Mouse (Mus musculus): ENCODE measurements around the gene Sobp. TPM values are rescaled to one million over a fixed set of nuclear protein-coding genes. Genes with fewer than 3 reads are reported as not detected.

Gene Sobp
- 10 to 100 TPM; 83.3 to 83.8 TPM for total RNA-seq (2021)
- long read RNA-seq, experiment 1, full-length matches to known transcripts, result 1 of 21 reads
- long read RNA-seq, experiment 1, partial matches to known transcripts, result 8 of 21 reads
- long read RNA-seq, experiment 1, other reads (novel, unspliced or antisense), result 12 of 21 reads
- long read RNA-seq, experiment 2, partial matches to known transcripts, result 9 of 21 reads
- long read RNA-seq, experiment 2, other reads (novel, unspliced or antisense), result 12 of 21 reads

- Histone ChIP-seq H3K4me3 (peak within 1 kb of the TSS; percentile 91), H3K27ac (peak within 1 kb of the TSS; percentile 95)
- peak; percentile 78 to 80 for DNase-seq (ENCODE audit: low spot score in 2 of 2)
- no peak for TF ChIP-seq CTCF (conservative IDR thresholded peaks at IDR 0.05)
Observed at GRCm38 (mm10) chr10:43174326-43175155, at the start of gene Sobp, which contains the start of gene 9030612E09Rik. Gene Sobp (minus strand): TSS chr10:43174530. Gene 9030612E09Rik (plus strand): TSS chr10:43174704.

- no peak for DNase-seq (ENCODE audit: low spot score in 2 of 2)
- H3K27ac ChIP-seq, result no peak overlapping the region
- H3K4me3 ChIP-seq, result no peak overlapping the region
- no peak for TF ChIP-seq CTCF (conservative IDR thresholded peaks at IDR 0.05)
Observed at GRCm38 (mm10) chr10:43223391-43223790, 49.1 kb upstream of the Sobp start.

GRCm38 (mm10) chr10:43221659-43222058 is 47.3 kb upstream of the Sobp start:
- no peak; the same call in 1 of the 2 replicates for TF ChIP-seq CTCF (conservative IDR thresholded peaks at IDR 0.05)
- H3K4me3 ChIP-seq, result peak overlapping the region; percentile 86
- DNase-seq (ENCODE audit: low spot score in 2 of 2), result no peak
- H3K27ac ChIP-seq, result peak overlapping the region; percentile 98

- Histone ChIP-seq H3K27ac (peak within 1 kb of the TSS; percentile 98), H3K4me3 (peak within 1 kb of the TSS; percentile 86)
- TF ChIP-seq CTCF (conservative IDR thresholded peaks at IDR 0.05), result peak; percentile 37; the same call in 1 of the 2 replicates
- peak; percentile 92 to 95 for DNase-seq (ENCODE audit: low spot score in 2 of 2)
Observed at GRCm38 (mm10) chr10:43220910-43221625, 46.7 kb upstream of the Sobp start, which contains the start of gene Pdss2. Gene Pdss2 (plus strand): TSS chr10:43221486.

DNA sequence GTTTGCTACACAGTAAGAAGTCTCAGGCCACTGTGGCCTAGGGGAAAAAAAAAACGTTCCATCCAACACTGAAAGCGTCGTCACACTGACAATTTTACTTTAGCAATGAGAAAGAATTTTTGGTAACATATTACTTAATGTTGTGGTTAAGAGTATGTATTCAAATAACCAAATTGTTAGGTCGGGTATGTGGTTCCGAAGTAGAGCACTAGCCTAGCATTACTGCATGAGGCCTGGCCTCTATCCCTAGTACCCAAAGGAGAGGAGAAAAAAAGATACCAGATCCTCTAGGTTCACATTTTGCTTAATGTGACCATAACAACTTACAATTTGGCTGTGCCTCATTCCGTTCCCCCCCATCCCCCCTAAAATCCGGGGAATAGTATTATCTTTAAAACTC is 46.1 kb upstream of the Sobp start:
- Histone ChIP-seq H3K27ac (peak overlapping the region; percentile 98), H3K4me3 (peak overlapping the region; percentile 86)
- TF ChIP-seq CTCF (conservative IDR thresholded peaks at IDR 0.05), result no peak
- DNase-seq (ENCODE audit: low spot score in 2 of 2), result no peak

DNA sequence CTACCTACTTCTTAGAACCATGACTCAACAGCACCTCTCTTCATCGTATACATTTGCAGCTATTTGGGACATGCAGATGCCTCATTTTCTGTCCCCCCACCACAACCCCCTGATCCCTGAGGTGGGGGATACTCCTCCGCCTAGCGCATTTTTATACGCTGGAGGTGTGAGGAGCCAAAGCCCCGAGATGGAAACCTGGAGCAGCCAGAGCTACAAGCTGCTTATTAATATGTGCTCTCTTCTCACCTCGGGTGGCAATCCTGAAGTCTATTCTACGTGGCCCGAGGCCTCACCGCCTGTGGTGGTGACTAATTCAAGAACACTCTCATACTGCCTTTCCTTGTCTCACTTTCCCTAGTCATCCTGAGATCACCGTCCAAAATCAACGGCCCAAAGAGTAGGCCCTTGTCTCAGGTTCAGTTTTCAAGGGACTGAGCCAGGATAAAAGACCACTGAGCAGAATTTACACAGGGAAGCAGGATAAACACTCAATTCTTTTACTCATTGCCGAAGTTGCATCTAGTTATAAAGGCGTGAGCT is 43.1 kb upstream of the Sobp start:
- Histone ChIP-seq H3K27ac (no peak overlapping the region), H3K4me3 (no peak overlapping the region)
- TF ChIP-seq CTCF (conservative IDR thresholded peaks at IDR 0.05), result no peak
- DNase-seq (ENCODE audit: low spot score in 2 of 2), result no peak

DNA sequence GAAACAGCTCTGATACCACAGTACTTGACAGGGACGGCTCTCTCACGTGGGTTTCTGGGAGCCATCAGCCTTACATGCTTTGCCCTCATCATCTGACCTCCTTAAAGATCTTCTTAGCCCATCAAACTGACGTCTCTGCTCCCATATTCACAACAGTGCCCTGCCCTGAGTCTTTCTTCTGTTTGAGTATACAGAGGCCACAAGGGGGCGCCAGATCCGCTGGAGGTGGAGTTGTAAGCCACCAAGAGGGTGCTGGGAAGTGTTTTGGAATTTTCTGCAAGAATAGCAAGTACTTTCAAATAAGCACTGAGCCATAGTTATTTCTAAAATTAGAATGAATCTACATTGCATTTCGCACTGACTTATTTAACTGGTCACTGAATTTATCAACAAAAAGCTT is 37.5 kb upstream of the Sobp start:
- TF ChIP-seq CTCF (conservative IDR thresholded peaks at IDR 0.05), result peak; percentile 72
- DNase-seq (ENCODE audit: low spot score in 2 of 2), result peak in 1 of 2 experiments; percentile 17
- no peak overlapping the region for H3K4me3 ChIP-seq
- no peak overlapping the region for H3K27ac ChIP-seq

DNA sequence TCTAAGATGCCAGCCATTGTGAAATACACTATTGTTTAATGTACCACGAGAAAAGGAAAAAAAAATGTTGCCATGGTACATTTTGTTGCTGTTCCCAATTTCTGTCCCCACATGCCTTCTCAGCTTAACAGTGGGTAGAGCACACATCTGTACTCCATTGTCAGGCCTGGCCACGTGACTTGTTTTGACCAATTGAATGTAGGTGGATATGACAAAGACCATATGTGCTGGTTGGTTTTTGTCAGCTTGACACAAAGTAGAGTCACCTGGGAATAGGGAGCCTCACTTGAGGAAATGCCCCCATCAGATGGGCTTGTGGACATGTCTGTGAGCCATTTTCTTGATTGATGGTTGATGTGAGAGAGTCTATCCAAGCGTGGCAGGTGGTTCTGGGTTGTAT is 29.5 kb upstream of the Sobp start:
- H3K27ac ChIP-seq, result no peak overlapping the region
- H3K4me3 ChIP-seq, result no peak overlapping the region
- DNase-seq (ENCODE audit: low spot score in 2 of 2), result no peak
- no peak for TF ChIP-seq CTCF (conservative IDR thresholded peaks at IDR 0.05)

- DNase-seq (ENCODE audit: low spot score in 2 of 2), result no peak
- no peak overlapping the region for H3K4me3 ChIP-seq
- no peak for TF ChIP-seq CTCF (conservative IDR thresholded peaks at IDR 0.05)
- no peak overlapping the region for H3K27ac ChIP-seq
Observed at GRCm38 (mm10) chr10:43200206-43200605, 25.9 kb upstream of the Sobp start.

- Histone ChIP-seq H3K27ac (no peak overlapping the region), H3K4me3 (no peak overlapping the region)
- TF ChIP-seq CTCF (conservative IDR thresholded peaks at IDR 0.05), result no peak
- no peak for DNase-seq (ENCODE audit: low spot score in 2 of 2)
Observed at GRCm38 (mm10) chr10:43180313-43180912, 6.1 kb upstream of the Sobp start.

DNA sequence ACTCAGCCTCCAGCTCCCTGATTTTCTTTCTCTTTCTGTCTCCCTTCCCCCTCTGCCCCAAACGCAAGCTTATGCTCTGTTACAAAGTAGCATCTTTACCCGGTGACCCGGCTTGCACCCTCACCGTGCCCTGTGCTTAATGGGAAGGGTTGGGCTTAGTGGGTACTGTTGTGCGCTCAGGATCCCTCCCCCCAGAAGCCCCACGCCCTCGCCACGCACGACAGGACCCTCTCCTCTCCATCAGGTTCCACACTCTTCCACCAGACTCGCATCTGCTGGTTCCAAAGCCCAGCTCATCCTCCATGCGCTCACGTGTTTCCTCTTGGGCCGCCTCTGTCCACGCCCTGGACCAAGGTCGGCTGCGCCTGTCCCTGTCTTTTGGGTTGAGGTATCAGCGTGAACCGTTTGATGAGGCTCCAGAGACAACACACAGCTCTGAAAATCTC is 849 bp upstream of the Sobp start:
- TF ChIP-seq CTCF (conservative IDR thresholded peaks at IDR 0.05), result no peak
- Histone ChIP-seq H3K4me3 (peak overlapping the region; percentile 91), H3K27ac (peak overlapping the region; percentile 95)
- DNase-seq (ENCODE audit: low spot score in 2 of 2), result no peak

DNA sequence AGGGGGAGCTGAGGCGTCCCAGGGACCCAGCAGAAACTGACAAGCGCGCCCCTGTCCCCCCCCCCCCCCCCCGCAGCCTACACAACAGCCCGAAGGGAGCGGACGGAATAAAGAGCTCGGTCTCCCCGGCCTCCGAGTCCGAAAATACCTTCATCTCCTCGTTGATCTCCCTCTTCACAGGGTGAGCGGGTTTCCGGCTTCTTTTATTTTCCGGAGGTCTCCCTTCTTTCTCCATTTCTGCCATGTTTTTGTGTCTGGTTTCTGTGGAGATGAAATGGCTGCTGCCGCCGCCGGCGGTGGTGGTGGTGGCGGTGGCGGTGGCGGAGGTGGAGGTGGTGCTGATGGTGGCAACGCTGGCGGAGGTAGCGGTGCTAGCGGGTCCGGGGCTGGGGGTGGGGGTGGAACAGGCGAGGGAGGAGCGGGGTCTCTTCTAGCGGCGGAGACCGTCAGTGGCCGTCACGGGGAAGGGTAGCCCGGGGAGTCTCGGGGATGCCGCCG is 453 bp downstream of the Sobp start:
- DNase-seq (ENCODE audit: low spot score in 2 of 2), result no peak
- Histone ChIP-seq H3K27ac (peak overlapping the region; percentile 95), H3K4me3 (peak overlapping the region; percentile 91)
- TF ChIP-seq CTCF (conservative IDR thresholded peaks at IDR 0.05), result no peak

Data from layer of hippocampus, adult 2 months (tissue).